Mouse (Mus musculus) stomach, postnatal 0 days (tissue): ENCODE results near the gene Gse1. TPM values are rescaled to one million over a fixed set of nuclear protein-coding genes. Genes with fewer than 3 reads are reported as not detected.

Experiments
- ATAC-seq: fragments of 200-750 bp; cut with Nextera tagmentation; 2 replicates; pipeline ENCODE4 v1.8.0; 2017; ENCODE audit not compliant: low FRiP score, low TSS enrichment
- DNase-seq: peaks from one replicate; pipeline ENCODE4 v3.0.0-alpha.2; 2016; ENCODE audit warnings: low spot score
- H3K27ac ChIP-seq: fragments of 300-500 bp; sonication (generic); replicated peaks from 2 replicates; pipeline ENCODE4 v1.5.1; 2014; ENCODE audit warnings: mild to moderate bottlenecking, control low read depth
- H3K27me3 ChIP-seq: fragments of 300-500 bp; sonication (generic); 2 replicates; pipeline ENCODE4 v1.6.1; 2014; ENCODE audit warnings: low read length; ENCODE audit not compliant: control insufficient read depth, insufficient read depth
- H3K36me3 ChIP-seq: fragments of 300-500 bp; sonication (generic); 2 replicates; pipeline ENCODE4 v1.6.1; 2014; ENCODE audit warnings: low read length, mixed read lengths; ENCODE audit not compliant: control insufficient read depth, insufficient read depth
- H3K4me1 ChIP-seq: fragments of 300-500 bp; sonication (generic); replicated peaks from 2 replicates; pipeline ENCODE4 v1.6.1; 2014; ENCODE audit warnings: antibody characterized with exemption; ENCODE audit not compliant: control insufficient read depth, insufficient read depth
- H3K4me2 ChIP-seq: fragments of 300-500 bp; sonication (generic); replicated peaks from 2 replicates; pipeline ENCODE4 v1.6.1; 2014; ENCODE audit warnings: low read depth, mild to moderate bottlenecking, control low read depth, moderate library complexity
- H3K4me3 ChIP-seq: fragments of 300-500 bp; sonication (generic); 2 replicates; pipeline ENCODE4 v1.5.1; 2014; ENCODE audit warnings: low read depth, low read length, control low read depth
- H3K9ac ChIP-seq: fragments of 300-500 bp; sonication (generic); 2 replicates; pipeline ENCODE4 v1.6.1; 2014; ENCODE audit warnings: mild to moderate bottlenecking, low read length, control low read depth, mixed read lengths
- H3K9me3 ChIP-seq: fragments of 300-500 bp; sonication (generic); 2 replicates; pipeline ENCODE4 v1.6.1; 2016; ENCODE audit warnings: low read length; ENCODE audit not compliant: control insufficient read depth
- CTCF ChIP-seq: IDR thresholded peaks from 2 replicates; pipeline ENCODE4 v1.5.1; 2016; ENCODE audit warnings: antibody characterized with exemption, low read depth, mild to moderate bottlenecking, moderate library complexity
- EP300 ChIP-seq: optimal IDR thresholded peaks from 2 replicates; pipeline ENCODE3; 2016; ENCODE audit warnings: antibody characterized with exemption
- WGBS: fragments of 180-500 bp; shearing (Covaris S2); extraction: QIAGEN DNeasy Blood & Tissue Kit; methylation state at CpG from one replicate; pipeline ENCODE4 v1.1.7; 2014; 5-methylcytosine and 5-hydroxymethylcytosine counted together
- polyA plus RNA-seq: library from polyadenylated mRNA; unstranded; fragments of >200 nt; fragmentation: Nextera tagmentation; extraction: Ambion mirVana; gene quantifications from 2 replicates; pipeline ENCODE4 v1.2.1, GENCODE M21; 2015

The Gse1 gene
- polyA plus RNA-seq, 1 experiment from 2014 or later = 6.4 TPM

GRCm38 (mm10) chr8:120285033-120285432 is 56.8 kb downstream of the Gse1 start:
- Histone ChIP-seq H3K27ac (peak overlapping the region; percentile 76), H3K27me3 (no peaks in the 10 kb centered on the region), H3K36me3 (no peaks in the 10 kb centered on the region), H3K9ac (0 out of 2 replicates have a peak overlapping the region, but pooled peaks have one; percentile 14), H3K4me1 (peaks cover 17% of the 10 kb centered on the region), H3K9me3 (no peaks in the 10 kb centered on the region), H3K4me2 (0 out of 2 replicates have a peak overlapping the region, but pooled peaks have one; percentile 5), H3K4me3 (no peak overlapping the region)
- DNase-seq = peak; percentile 77
- peak; percentile 90 for ATAC-seq
- 7% methylated on average over 3 of the region's 3 CpGs for WGBS
- TF ChIP-seq EP300 (no peak), CTCF (no peak)

GRCm38 (mm10) chr8:120285878-120286277 is 57.6 kb downstream of the Gse1 start:
- DNase-seq = peak; percentile 52
- H3K4me1 ChIP-seq = peaks cover 17% of the 10 kb centered on the region
- TF ChIP-seq CTCF (no peak), EP300 (no peak)
- WGBS = 54% methylated on average over 9 of the region's 9 CpGs
- H3K9ac ChIP-seq = peak overlapping the region; percentile 23; the same call in 1 of the 2 replicates
- peak overlapping the region; percentile 76; the same call in 1 of the 2 replicates for H3K27ac ChIP-seq
- no peak overlapping the region for H3K4me3 ChIP-seq
- no peaks in the 10 kb centered on the region for H3K36me3 ChIP-seq
- no peaks in the 10 kb centered on the region for H3K9me3 ChIP-seq
- ATAC-seq = no peak
- H3K27me3 ChIP-seq = no peaks in the 10 kb centered on the region
- H3K4me2 ChIP-seq = no peak overlapping the region

GRCm38 (mm10) chr8:120288122-120288908 is 60.1 kb downstream of the Gse1 start:
- Histone ChIP-seq H3K27me3 (no peaks in the 10 kb centered on the region), H3K4me2 (no peak overlapping the region), H3K9ac (no peak overlapping the region), H3K4me1 (peaks cover 15% of the 10 kb centered on the region), H3K27ac (no peak overlapping the region), H3K36me3 (no peaks in the 10 kb centered on the region), H3K9me3 (no peaks in the 10 kb centered on the region), H3K4me3 (no peak overlapping the region)
- TF ChIP-seq CTCF (peak; percentile 91), EP300 (no peak)
- DNase-seq = peak; percentile 78
- peak; percentile 20 for ATAC-seq
- 59% methylated on average over 21 of the region's 21 CpGs for WGBS

GRCm38 (mm10) chr8:120289191-120289590 is 60.9 kb downstream of the Gse1 start:
- WGBS = 83% methylated on average over 7 of the region's 7 CpGs
- H3K27ac ChIP-seq = peak overlapping the region; percentile 35; the same call in 1 of the 2 replicates
- no peaks in the 10 kb centered on the region for H3K27me3 ChIP-seq
- 0 out of 2 replicates have a peak overlapping the region, but pooled peaks have one; percentile 4 for H3K9ac ChIP-seq
- no peak overlapping the region for H3K4me3 ChIP-seq
- TF ChIP-seq CTCF (no peak), EP300 (no peak)
- H3K4me1 ChIP-seq = peaks cover 15% of the 10 kb centered on the region
- no peaks in the 10 kb centered on the region for H3K9me3 ChIP-seq
- DNase-seq (no peak), ATAC-seq (no peak)
- H3K36me3 ChIP-seq = no peaks in the 10 kb centered on the region
- H3K4me2 ChIP-seq = no peak overlapping the region

GRCm38 (mm10) chr8:120289698-120290181 is 61.5 kb downstream of the Gse1 start:
- Histone ChIP-seq H3K4me1 (peaks cover 10% of the 10 kb centered on the region), H3K9ac (0 out of 2 replicates have a peak overlapping the region, but pooled peaks have one; percentile 4), H3K9me3 (no peaks in the 10 kb centered on the region), H3K27ac (peak overlapping the region; percentile 35; the same call in 1 of the 2 replicates), H3K4me3 (no peak overlapping the region), H3K4me2 (no peak overlapping the region), H3K36me3 (no peaks in the 10 kb centered on the region), H3K27me3 (no peaks in the 10 kb centered on the region)
- 35% methylated on average over 10 of the region's 10 CpGs for WGBS
- no peak for ATAC-seq
- DNase-seq = no peak
- TF ChIP-seq CTCF (no peak), EP300 (no peak)

GRCm38 (mm10) chr8:120290614-120291013 is 62.4 kb downstream of the Gse1 start:
- Histone ChIP-seq H3K4me1 (peaks cover 7% of the 10 kb centered on the region), H3K9ac (no peak overlapping the region), H3K4me2 (no peak overlapping the region), H3K27ac (no peak overlapping the region), H3K36me3 (no peaks in the 10 kb centered on the region), H3K9me3 (no peaks in the 10 kb centered on the region), H3K27me3 (no peaks in the 10 kb centered on the region), H3K4me3 (no peak overlapping the region)
- no peak for TF ChIP-seq CTCF
- no peak for TF ChIP-seq EP300
- ATAC-seq = no peak
- 62% methylated on average over 15 of the region's 15 CpGs for WGBS
- no peak for DNase-seq
